Mouse (Mus musculus): ENCODE measurements around the gene Elk3.

- TF ChIP-seq CTCF (IDR thresholded peaks at IDR 0.05; ENCODE audit: low read depth, low read length) (no peak), POLR2A (IDR thresholded peaks at IDR 0.05; ENCODE audit: borderline replicate concordance, low read depth, low read length) (no peak)
Measured at GRCm38 (mm10) chr10:93287551-93288145, 23.3 kb downstream of the Elk3 start.
